Mouse (Mus musculus): ENCODE measurements around the gene Sec24a. TPM values are rescaled to one million over a fixed set of nuclear protein-coding genes. Genes with fewer than 3 reads are reported as not detected.
A peak's percentile ranks its signal among the peaks of the same experiment; 100 is the strongest.

Sec24a gene
- polyA plus RNA-seq, 1 experiment from 2014 or later: 16.0 TPM

GRCm38 (mm10) chr11:51653736-51654135, 109.7 kb downstream of the Sec24a start:
- no peaks in the 10 kb centered on the region for H3K36me3 ChIP-seq
- H3K4me2 ChIP-seq: no peak overlapping the region
- H3K4me1 ChIP-seq: peaks cover 28% of the 10 kb centered on the region
- no peaks in the 10 kb centered on the region for H3K9me3 ChIP-seq (replicated peaks)
- 82% methylated on average over 6 of the region's 6 CpGs for WGBS
- peaks cover 7% of the 10 kb centered on the region; the same call in 1 of the 2 replicates for H3K27me3 ChIP-seq (replicated peaks)
- H3K9ac ChIP-seq (replicated peaks): no peak overlapping the region
- ATAC-seq (ENCODE audit: low FRiP score): no peak
- no peak overlapping the region for H3K27ac ChIP-seq (replicated peaks)
- no peak overlapping the region for H3K4me3 ChIP-seq (replicated peaks)

DNA sequence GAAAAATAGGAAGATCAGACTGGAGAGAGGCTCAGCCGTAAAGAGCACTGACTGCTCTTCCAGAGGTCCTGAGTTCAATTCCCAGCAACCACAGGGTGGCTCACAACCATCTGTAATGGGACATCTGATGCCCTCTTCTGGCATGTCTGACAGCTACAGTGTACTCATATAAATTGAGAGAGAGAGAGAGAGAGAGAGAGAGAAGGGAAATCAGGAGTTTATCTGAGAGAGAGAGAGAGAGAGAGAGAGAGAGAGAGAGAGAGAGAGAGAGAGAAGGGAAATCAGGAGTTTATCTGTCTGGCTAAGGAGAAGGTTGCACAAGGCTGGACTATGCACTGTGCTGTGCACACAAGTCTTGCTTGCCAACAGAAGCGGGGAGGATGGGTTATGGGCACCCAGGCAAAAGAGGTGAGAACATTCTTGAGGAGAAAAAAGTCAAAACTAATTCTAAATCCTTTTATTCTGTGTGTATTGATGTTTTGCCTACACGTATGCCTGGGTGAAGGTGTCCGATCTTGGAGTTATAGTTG, 110.5 kb downstream of the Sec24a start:
- 91% methylated on average over 4 of the region's 4 CpGs for WGBS
- no peak for ATAC-seq (ENCODE audit: low FRiP score)
- Histone ChIP-seq H3K9ac (replicated peaks) (no peak overlapping the region), H3K4me3 (replicated peaks) (no peak overlapping the region), H3K27ac (replicated peaks) (no peak overlapping the region), H3K36me3 (no peaks in the 10 kb centered on the region), H3K9me3 (replicated peaks) (no peaks in the 10 kb centered on the region), H3K4me1 (peaks cover 30% of the 10 kb centered on the region), H3K27me3 (replicated peaks) (peaks cover 7% of the 10 kb centered on the region; the same call in 1 of the 2 replicates), H3K4me2 (no peak overlapping the region)

GRCm38 (mm10) chr11:51650691-51651515, 112.5 kb downstream of the Sec24a start, which contains the start of the genes N4bp3 and D930048N14Rik:
Gene N4bp3, minus strand, starts transcription at chr11:51650842.
Gene D930048N14Rik, plus strand, starts transcription at chr11:51650954.
- H3K4me2 ChIP-seq: peak within 1 kb of the TSS; percentile 92
- peak within 1 kb of the TSS; percentile 77 for H3K9ac ChIP-seq (replicated peaks)
- H3K27me3 ChIP-seq (replicated peaks): peaks cover 7% of the 10 kb centered on the region; the same call in 1 of the 2 replicates
- peak; percentile 74 for ATAC-seq (ENCODE audit: low FRiP score)
- H3K4me3 ChIP-seq (replicated peaks): peak within 1 kb of the TSS; percentile 74
- WGBS: 2% methylated on average over 69 of the region's 70 CpGs
- H3K36me3 ChIP-seq: no peaks in the 10 kb centered on the region
- H3K27ac ChIP-seq (replicated peaks): peak within 1 kb of the TSS; percentile 70
- peaks cover 41% of the 10 kb centered on the region for H3K4me1 ChIP-seq
- no peaks in the 10 kb centered on the region for H3K9me3 ChIP-seq (replicated peaks)

DNA sequence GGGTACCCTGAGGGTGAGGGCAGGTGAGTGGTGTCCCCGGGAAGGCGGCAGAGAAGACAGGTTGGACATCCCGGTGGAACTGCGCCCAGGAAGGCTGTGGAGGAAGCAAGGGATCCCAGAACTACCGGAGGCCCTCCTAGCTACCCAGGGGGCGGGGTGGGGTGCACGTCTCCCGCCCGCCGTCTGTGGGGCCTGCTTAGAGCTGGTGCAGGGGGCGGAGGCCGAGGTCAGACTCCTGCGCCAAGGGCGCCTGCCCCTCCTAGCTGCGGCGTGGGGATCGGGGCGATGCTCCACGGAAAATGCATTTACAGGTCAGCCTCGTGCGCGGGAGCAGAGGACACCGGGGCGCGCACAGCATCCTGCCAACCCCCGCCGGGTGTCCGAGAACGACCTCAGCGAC, 113.2 kb downstream of the Sec24a start:
- Histone ChIP-seq H3K9me3 (replicated peaks) (no peaks in the 10 kb centered on the region), H3K36me3 (peaks cover 2% of the 10 kb centered on the region; the same call in 1 of the 2 replicates), H3K4me3 (replicated peaks) (peak overlapping the region; percentile 74), H3K4me2 (peak overlapping the region; percentile 92), H3K27ac (replicated peaks) (peak overlapping the region; percentile 70), H3K27me3 (replicated peaks) (peaks cover 7% of the 10 kb centered on the region; the same call in 1 of the 2 replicates), H3K9ac (replicated peaks) (peak overlapping the region; percentile 77), H3K4me1 (peaks cover 47% of the 10 kb centered on the region)
- peak; percentile 37 for ATAC-seq (ENCODE audit: low FRiP score)
- 1% methylated on average over 29 of the region's 30 CpGs for WGBS

DNA sequence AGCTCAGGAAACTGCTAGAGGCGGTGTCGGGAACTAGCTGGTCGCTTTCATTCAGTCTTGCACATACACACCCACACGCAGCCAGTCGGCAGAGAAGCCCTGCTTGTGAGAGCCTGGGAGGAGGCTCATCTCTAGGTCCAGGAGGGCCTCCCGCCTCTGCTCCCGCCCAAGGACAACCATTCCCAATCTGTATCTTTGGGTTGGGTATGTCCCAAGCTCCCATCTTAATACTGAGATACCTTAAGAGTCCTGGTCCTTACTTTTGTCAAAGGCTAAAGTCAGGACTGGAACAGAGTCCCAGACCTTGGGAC, 113.6 kb downstream of the Sec24a start:
- H3K4me1 ChIP-seq: peaks cover 49% of the 10 kb centered on the region
- no peak overlapping the region for H3K27ac ChIP-seq (replicated peaks)
- H3K4me3 ChIP-seq (replicated peaks): peak overlapping the region; percentile 74
- WGBS: 9% methylated on average over 7 of the region's 7 CpGs
- no peaks in the 10 kb centered on the region for H3K9me3 ChIP-seq (replicated peaks)
- no peak for ATAC-seq (ENCODE audit: low FRiP score)
- peaks cover 2% of the 10 kb centered on the region; the same call in 1 of the 2 replicates for H3K36me3 ChIP-seq
- H3K9ac ChIP-seq (replicated peaks): peak overlapping the region; percentile 77
- H3K27me3 ChIP-seq (replicated peaks): peaks cover 7% of the 10 kb centered on the region; the same call in 1 of the 2 replicates
- H3K4me2 ChIP-seq: peak overlapping the region; percentile 92

DNA sequence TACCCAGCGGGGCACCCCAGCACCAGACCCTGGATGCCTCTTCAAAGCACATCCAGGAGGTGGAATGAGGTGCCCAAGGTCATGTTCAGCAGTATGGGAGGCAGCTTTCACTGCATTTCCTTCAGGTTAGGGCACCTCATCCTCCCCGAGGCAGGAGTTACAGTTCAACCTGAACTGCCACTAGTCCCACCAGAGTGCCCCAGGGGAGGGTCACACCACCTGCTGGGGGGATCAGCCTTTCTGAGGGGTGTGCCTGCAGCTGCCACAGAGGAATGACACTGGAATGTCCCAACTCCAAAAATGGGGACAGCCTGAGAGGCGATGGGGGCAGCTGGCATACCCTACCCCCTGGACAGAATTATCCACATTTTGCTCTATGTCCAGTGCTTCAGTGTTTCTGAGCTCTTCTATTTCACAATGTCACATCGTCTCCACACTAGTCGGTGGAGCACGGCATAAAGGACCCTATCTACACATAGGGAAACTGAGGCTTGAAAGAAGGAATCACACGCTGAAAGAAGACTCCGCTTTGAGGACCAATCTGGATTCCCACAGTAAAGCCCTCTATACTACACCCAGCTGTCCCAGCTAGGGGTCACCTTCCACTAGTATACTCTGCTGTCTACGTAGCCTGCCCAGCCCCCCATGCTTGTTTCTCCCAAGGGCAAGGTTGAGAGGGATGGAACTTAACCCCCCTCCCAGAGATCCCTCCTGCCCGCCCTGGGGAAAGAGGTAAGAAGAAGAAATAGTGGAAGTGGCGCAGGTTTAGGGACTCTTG, 114.1 kb downstream of the Sec24a start:
- WGBS: 24% methylated on average over 11 of the region's 11 CpGs
- peaks cover 7% of the 10 kb centered on the region; the same call in 1 of the 2 replicates for H3K36me3 ChIP-seq
- H3K27ac ChIP-seq (replicated peaks): peak overlapping the region; percentile 11; the same call in 1 of the 2 replicates
- peak overlapping the region; percentile 74 for H3K4me3 ChIP-seq (replicated peaks)
- peaks cover 49% of the 10 kb centered on the region for H3K4me1 ChIP-seq
- peak overlapping the region; percentile 92 for H3K4me2 ChIP-seq
- 0 out of 2 replicates have a peak, but pooled peaks have one; percentile 12 for ATAC-seq (ENCODE audit: low FRiP score)
- H3K27me3 ChIP-seq (replicated peaks): peaks cover 7% of the 10 kb centered on the region; the same call in 1 of the 2 replicates
- H3K9me3 ChIP-seq (replicated peaks): no peaks in the 10 kb centered on the region
- peak overlapping the region; percentile 77 for H3K9ac ChIP-seq (replicated peaks)

GRCm38 (mm10) chr11:51648566-51648965, 114.9 kb downstream of the Sec24a start:
- H3K9ac ChIP-seq (replicated peaks): peak overlapping the region; percentile 77; the same call in 1 of the 2 replicates
- 0 out of 2 replicates have a peak overlapping the region, but pooled peaks have one; percentile 11 for H3K27ac ChIP-seq (replicated peaks)
- no peak for ATAC-seq (ENCODE audit: low FRiP score)
- H3K4me3 ChIP-seq (replicated peaks): peak overlapping the region; percentile 74; the same call in 1 of the 2 replicates
- H3K9me3 ChIP-seq (replicated peaks): no peaks in the 10 kb centered on the region
- peaks cover 15% of the 10 kb centered on the region; the same call in 1 of the 2 replicates for H3K36me3 ChIP-seq
- peak overlapping the region; percentile 92 for H3K4me2 ChIP-seq
- WGBS: 16% methylated on average over 3 of the region's 3 CpGs
- peaks cover 49% of the 10 kb centered on the region for H3K4me1 ChIP-seq
- peaks cover 7% of the 10 kb centered on the region; the same call in 1 of the 2 replicates for H3K27me3 ChIP-seq (replicated peaks)

DNA sequence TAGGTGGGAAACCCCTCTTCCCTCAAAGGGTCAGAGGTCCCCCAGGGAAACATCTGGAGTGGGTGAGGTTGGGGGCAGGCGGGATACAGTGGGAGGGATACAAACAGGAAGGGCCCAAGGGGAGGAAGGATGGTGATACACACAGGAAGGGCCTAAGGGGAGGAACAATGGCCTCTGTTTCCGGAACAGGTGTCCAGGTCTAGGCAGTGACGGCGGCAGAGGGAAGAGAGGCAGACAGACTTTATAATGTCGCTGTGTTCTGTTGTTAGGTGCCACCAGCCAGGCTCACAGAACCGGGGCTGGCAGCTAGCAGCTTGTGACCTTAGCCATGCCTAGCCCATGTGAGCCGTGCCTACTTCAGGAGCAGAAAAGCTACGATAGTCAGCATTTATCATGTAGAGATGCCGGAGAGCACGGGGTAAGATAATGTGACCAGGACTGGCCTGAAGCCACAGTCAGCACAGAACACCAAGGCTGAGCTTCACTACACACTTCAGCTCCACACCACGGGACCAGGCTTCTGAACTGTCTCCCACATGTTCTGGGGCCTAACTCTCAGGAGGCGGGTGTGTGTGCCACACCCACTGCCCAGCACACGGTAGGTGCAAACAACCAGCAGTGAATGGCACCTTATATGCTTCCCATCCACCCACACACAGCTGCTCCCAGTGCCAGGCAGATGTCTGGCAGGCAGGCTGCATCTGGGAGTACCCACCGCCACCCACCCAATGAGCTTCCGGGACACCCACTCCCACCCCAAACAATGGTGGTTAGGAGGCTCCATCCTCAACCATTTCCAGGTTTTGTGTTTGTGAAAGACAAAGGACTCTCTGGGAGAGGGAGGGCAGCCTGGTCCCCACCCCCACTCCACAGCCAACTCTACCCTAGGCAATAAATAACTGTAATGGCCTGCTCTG, 116.4 kb downstream of the Sec24a start:
- Histone ChIP-seq H3K4me3 (replicated peaks) (no peak overlapping the region), H3K9me3 (replicated peaks) (no peaks in the 10 kb centered on the region), H3K27me3 (replicated peaks) (peaks cover 7% of the 10 kb centered on the region; the same call in 1 of the 2 replicates), H3K4me2 (peak overlapping the region; percentile 7; the same call in 1 of the 2 replicates), H3K27ac (replicated peaks) (0 out of 2 replicates have a peak overlapping the region, but pooled peaks have one; percentile 51), H3K36me3 (peaks cover 24% of the 10 kb centered on the region; the same call in 1 of the 2 replicates), H3K4me1 (peaks cover 56% of the 10 kb centered on the region), H3K9ac (replicated peaks) (no peak overlapping the region)
- ATAC-seq (ENCODE audit: low FRiP score): no peak
- WGBS: 56% methylated on average over 15 of the region's 15 CpGs

GRCm38 (mm10) chr11:51646245-51646644, 117.2 kb downstream of the Sec24a start:
- H3K4me3 ChIP-seq (replicated peaks): no peak overlapping the region
- no peaks in the 10 kb centered on the region for H3K9me3 ChIP-seq (replicated peaks)
- H3K27ac ChIP-seq (replicated peaks): no peak overlapping the region
- H3K4me2 ChIP-seq: no peak overlapping the region
- peaks cover 56% of the 10 kb centered on the region for H3K4me1 ChIP-seq
- 83% methylated on average over 7 of the region's 7 CpGs for WGBS
- H3K27me3 ChIP-seq (replicated peaks): 0 out of 2 replicates have a peak, but pooled peaks cover 7% of the 10 kb centered on the region
- H3K36me3 ChIP-seq: peaks cover 24% of the 10 kb centered on the region; the same call in 1 of the 2 replicates
- H3K9ac ChIP-seq (replicated peaks): no peak overlapping the region
- no peak for ATAC-seq (ENCODE audit: low FRiP score)

GRCm38 (mm10) chr11:51645293-51645692, 118.1 kb downstream of the Sec24a start:
- ATAC-seq (ENCODE audit: low FRiP score): no peak
- 76% methylated on average over 13 of the region's 13 CpGs for WGBS
- Histone ChIP-seq H3K9ac (replicated peaks) (no peak overlapping the region), H3K4me3 (replicated peaks) (no peak overlapping the region), H3K4me1 (peaks cover 48% of the 10 kb centered on the region), H3K27me3 (replicated peaks) (0 out of 2 replicates have a peak, but pooled peaks cover 7% of the 10 kb centered on the region), H3K9me3 (replicated peaks) (no peaks in the 10 kb centered on the region), H3K4me2 (no peak overlapping the region), H3K27ac (replicated peaks) (no peak overlapping the region), H3K36me3 (peaks cover 24% of the 10 kb centered on the region; the same call in 1 of the 2 replicates)
